Mouse (Mus musculus): ENCODE data around the gene Gm49353. TPM values are rescaled to one million over a fixed set of nuclear protein-coding genes. Genes with fewer than 3 reads are reported as not detected.

Gene Gm49353
- total RNA-seq, 1 experiment = 0.40 TPM

- TF ChIP-seq MAFK (IDR thresholded peaks at IDR 0.05; ENCODE audit: insufficient read depth, low read depth, low read length) (no peak), CHD2 (IDR thresholded peaks at IDR 0.05; ENCODE audit: low read depth, low read length) (no peak), ZC3H11A (IDR thresholded peaks at IDR 0.05; ENCODE audit: borderline replicate concordance, low read depth, low read length) (no peak)
- no peak overlapping the region for H3K27ac ChIP-seq (ENCODE audit: insufficient read depth, low read depth, low read length, poor library complexity, severe bottlenecking)
- no peaks in the 10 kb centered on the region for H3K36me3 ChIP-seq (ENCODE audit: control insufficient read depth, insufficient read depth, low read length, poor library complexity, severe bottlenecking)
- no peak overlapping the region for H3K9ac ChIP-seq (ENCODE audit: insufficient read depth, low read depth, low read length, poor library complexity, severe bottlenecking)
- no peak overlapping the region for H3K4me3 ChIP-seq (ENCODE audit: insufficient read depth in 1 of 2, low read depth in 1 of 2, low read length in 2 of 2, poor library complexity in 1 of 2, severe bottlenecking in 1 of 2)
- in situ Hi-C loops (cut with MboI; ENCODE audit: low sequenced_read_pairs in 2 of 2, unreplicated experiment in 2 of 2) = no loop called here
- no peak for DNase-seq (ENCODE audit: low read depth, low spot score)
- no peaks in the 10 kb centered on the region for H3K9me3 ChIP-seq (ENCODE audit: control insufficient read depth, insufficient read depth, low read depth, low read length)
- H3K4me1 ChIP-seq (ENCODE audit: control insufficient read depth in 2 of 2, insufficient read depth in 2 of 2, low read length in 2 of 2, poor library complexity in 1 of 2) = no peaks in the 10 kb centered on the region
These were observed 32.5 kb downstream of the Gm49353 start for GRCm38 (mm10) chr10:29231208-29231607.

Other genes with a start within 250 kb of the Gm49353 start
- not detected in 2 replicates for gene 2310057J18Rik, start 212.7 kb upstream of the Gm49353 start, total RNA-seq (2012; rRNA removed)
- gene Soga3, start 55.1 kb upstream of the Gm49353 start, total RNA-seq (2012; rRNA removed) = 11.6 and 13.3 TPM in 2 replicates
- gene 9330159F19Rik, start 12.7 kb downstream of the Gm49353 start, total RNA-seq (2012; rRNA removed) = 2.4 and 2.5 TPM in 2 replicates
- 5.1 and 6.0 TPM in 2 replicates for gene Echdc1, start 114.2 kb downstream of the Gm49353 start, total RNA-seq (2012; rRNA removed)
- gene Rnf146, start 163.5 kb downstream of the Gm49353 start, total RNA-seq (2012; rRNA removed) = 19.1 and 25.8 TPM in 2 replicates